Mouse (Mus musculus) kidney, adult 2 months (tissue): ENCODE results near the gene Vgll1. TPM values are rescaled to one million over a fixed set of nuclear protein-coding genes. Genes with fewer than 3 reads are reported as not detected.
A peak's percentile ranks its signal among the peaks of the same experiment; 100 is the strongest.

ENCODE experiments used
- DNase-seq: peaks from one replicate; pipeline ENCODE4 v3.0.0; 2021
- H3K27ac ChIP-seq: fragments of 200-500 bp; 2 replicates; pipeline ENCODE4 v1.5.1; 2012; ENCODE audit warnings: low read depth, low read length, control low read depth, inconsistent platforms; ENCODE audit not compliant: insufficient read depth
- H3K27me3 ChIP-seq: fragments of 200-500 bp; replicated peaks from 2 replicates; pipeline ENCODE4 v1.6.1; 2012; ENCODE audit warnings: mild to moderate bottlenecking, moderate library complexity, low read length, inconsistent platforms; ENCODE audit not compliant: control insufficient read depth, insufficient read depth
- H3K36me3 ChIP-seq: fragments of 200-500 bp; 2 replicates; pipeline ENCODE4 v1.6.1; 2012; ENCODE audit warnings: mild to moderate bottlenecking, moderate library complexity, low read length, inconsistent platforms; ENCODE audit not compliant: control insufficient read depth, insufficient read depth
- H3K4me1 ChIP-seq: fragments of 200-500 bp; 2 replicates; pipeline ENCODE4 v1.6.1; 2011; ENCODE audit warnings: low read length; ENCODE audit not compliant: control insufficient read depth, insufficient read depth
- H3K4me3 ChIP-seq: fragments of 200-500 bp; 2 replicates; pipeline ENCODE4 v1.5.1; 2011; ENCODE audit warnings: mild to moderate bottlenecking, low read depth, low read length, control low read depth; ENCODE audit not compliant: insufficient read depth
- CTCF ChIP-seq: fragments of 200-500 bp; conservative IDR thresholded peaks from 2 replicates; pipeline ENCODE4 v1.5.1; 2011; ENCODE audit warnings: low read depth, mild to moderate bottlenecking, control low read depth, low read length, moderate library complexity, mixed read lengths; ENCODE audit not compliant: insufficient read depth, insufficient read length
- POLR2A ChIP-seq: fragments of 200-500 bp; IDR thresholded peaks from one replicate; pipeline ENCODE4 v1.6.1; 2011; ENCODE audit warnings: low read depth, low read length, control low read depth
- WGBS: fragments of 180-500 bp; shearing (Covaris S2); methylation state at CpG from one replicate; pipeline ENCODE4 v1.1.7; 2018; 5-methylcytosine and 5-hydroxymethylcytosine counted together
- polyA plus RNA-seq: library from polyadenylated mRNA; depleted of rRNA; stranded (reverse); fragments of >200 nt; gene quantifications from 2 replicates; pipeline ENCODE4 v1.2.3, GENCODE M21; 2012; rRNA removed

The Vgll1 gene
- polyA plus RNA-seq, 1 experiment = not detected

DNA sequence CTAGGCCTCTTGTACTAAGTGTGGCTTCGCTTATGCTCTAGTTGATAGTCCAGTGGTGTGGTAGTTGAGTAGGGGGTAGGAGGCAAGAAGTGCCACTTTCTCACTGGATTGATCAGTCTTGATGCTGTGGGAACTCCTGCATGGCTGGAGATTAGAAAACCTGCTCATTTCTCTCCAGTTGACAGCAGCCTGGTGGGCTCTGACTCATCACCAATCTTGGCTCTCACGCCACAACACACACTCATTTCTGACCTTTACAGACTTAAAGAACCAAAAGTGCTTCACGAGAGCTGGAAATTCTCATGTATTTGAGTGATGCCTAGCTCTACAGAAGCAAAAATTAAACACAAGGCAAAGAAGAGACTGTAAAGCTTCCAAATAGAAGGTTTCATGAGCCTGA, 19.1 kb downstream of the Vgll1 start:
- no peaks in the 10 kb centered on the region for H3K36me3 ChIP-seq
- DNase-seq = no peak
- H3K4me3 ChIP-seq = no peak overlapping the region
- WGBS = 89% methylated on average over 3 of the region's 3 CpGs
- no peaks in the 10 kb centered on the region for H3K27me3 ChIP-seq
- no peak overlapping the region for H3K27ac ChIP-seq
- no peaks in the 10 kb centered on the region for H3K4me1 ChIP-seq
- no peak for TF ChIP-seq CTCF
- TF ChIP-seq POLR2A = no peak

DNA sequence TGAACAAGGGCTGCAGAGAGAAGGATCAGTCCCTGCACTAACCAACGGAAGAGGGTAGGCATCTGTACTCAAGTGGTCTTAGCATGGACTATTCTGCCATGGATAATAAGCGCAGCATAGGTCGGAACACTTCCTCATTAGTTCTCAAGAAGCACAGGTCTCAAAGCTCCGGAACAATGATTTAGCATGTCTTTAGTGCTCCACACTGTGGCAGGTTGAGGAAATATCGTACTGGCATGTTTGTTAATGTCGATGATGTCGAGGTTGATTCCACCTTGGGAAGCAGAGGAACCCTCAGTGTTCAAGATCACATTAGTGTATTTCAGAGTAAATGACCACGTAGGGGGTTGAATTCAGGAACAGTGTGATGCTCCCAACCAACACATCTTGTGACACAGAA, 30.2 kb downstream of the Vgll1 start:
- Histone ChIP-seq H3K4me3 (no peak overlapping the region), H3K27ac (no peak overlapping the region), H3K4me1 (no peaks in the 10 kb centered on the region), H3K27me3 (no peaks in the 10 kb centered on the region), H3K36me3 (no peaks in the 10 kb centered on the region)
- 59% methylated on average over 8 of the region's 8 CpGs for WGBS
- no peak for TF ChIP-seq POLR2A
- DNase-seq = no peak

DNA sequence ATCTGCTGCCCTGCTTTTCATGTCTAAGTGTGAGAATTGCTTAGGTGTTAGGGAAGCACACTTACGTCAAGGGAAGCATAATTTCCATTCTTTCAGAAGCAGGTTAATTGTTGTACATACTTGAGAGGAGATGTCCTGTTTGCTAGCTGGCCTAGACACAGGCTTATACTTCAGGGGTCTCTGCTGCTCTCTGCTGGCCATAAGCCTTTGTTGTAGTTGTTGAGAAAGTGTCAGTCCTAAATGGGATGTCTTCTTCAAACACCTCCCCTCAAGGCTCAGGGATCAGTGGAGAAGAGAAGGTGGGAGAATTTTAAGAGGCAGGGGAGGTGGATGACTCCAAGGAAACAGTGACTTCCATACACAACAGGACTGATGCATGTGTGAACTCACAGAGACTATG, 32.9 kb downstream of the Vgll1 start:
- Histone ChIP-seq H3K27ac (no peak overlapping the region), H3K36me3 (no peaks in the 10 kb centered on the region), H3K27me3 (no peaks in the 10 kb centered on the region), H3K4me1 (no peaks in the 10 kb centered on the region), H3K4me3 (no peak overlapping the region)
- WGBS = 75% methylated on average over 1 of the region's 1 CpGs
- DNase-seq = no peak
- TF ChIP-seq POLR2A = no peak
- TF ChIP-seq CTCF = no peak

DNA sequence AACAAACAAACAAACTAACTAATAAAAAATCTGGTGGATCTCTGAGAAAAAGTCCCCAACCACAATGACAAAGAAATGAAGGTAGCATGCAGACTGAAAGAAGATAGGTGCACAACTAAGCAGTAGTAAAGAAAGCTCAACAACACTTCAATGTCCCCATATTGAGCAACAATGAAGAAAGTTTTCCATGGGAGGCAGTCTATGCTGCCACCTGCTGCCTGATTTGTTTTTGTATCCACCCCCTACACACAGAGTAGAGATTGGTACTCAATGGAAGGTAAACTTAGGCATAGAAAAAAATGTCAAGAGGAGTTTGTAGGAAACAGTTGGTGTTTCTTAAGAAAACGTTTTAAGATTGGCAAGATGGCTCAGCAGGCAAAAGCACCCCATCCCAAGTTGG, 42.7 kb downstream of the Vgll1 start:
- TF ChIP-seq CTCF (no peak), POLR2A (no peak)
- no peaks in the 10 kb centered on the region for H3K36me3 ChIP-seq
- H3K27ac ChIP-seq = no peak overlapping the region
- 21% methylated on average over 1 of the region's 1 CpGs for WGBS
- H3K4me3 ChIP-seq = no peak overlapping the region
- no peaks in the 10 kb centered on the region for H3K4me1 ChIP-seq
- no peaks in the 10 kb centered on the region for H3K27me3 ChIP-seq
- peak; percentile 1 for DNase-seq

DNA sequence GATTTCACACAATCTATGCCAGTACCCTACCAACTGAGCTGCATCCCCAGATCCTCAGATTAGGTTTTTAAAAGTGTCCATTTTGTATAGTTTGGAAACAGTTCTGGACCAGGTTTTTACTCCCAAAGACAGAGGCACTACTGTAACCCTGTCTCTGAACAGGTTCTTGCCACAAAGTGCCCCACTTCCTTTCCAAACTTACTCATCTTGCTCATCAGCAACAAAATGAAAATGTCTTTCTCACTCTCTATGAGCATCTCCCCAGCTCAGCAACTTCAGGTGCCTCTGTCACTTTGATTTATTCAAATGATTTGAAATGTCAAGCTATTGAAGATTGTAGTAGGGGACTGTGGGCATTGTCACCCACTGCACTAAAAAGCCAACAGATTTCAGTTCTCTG, 49.7 kb downstream of the Vgll1 start:
- H3K36me3 ChIP-seq = no peaks in the 10 kb centered on the region
- no peak overlapping the region for H3K27ac ChIP-seq
- H3K4me1 ChIP-seq = no peaks in the 10 kb centered on the region
- H3K4me3 ChIP-seq = no peak overlapping the region
- no peak for TF ChIP-seq POLR2A
- TF ChIP-seq CTCF = no peak
- no peak for DNase-seq
- no peaks in the 10 kb centered on the region for H3K27me3 ChIP-seq

DNA sequence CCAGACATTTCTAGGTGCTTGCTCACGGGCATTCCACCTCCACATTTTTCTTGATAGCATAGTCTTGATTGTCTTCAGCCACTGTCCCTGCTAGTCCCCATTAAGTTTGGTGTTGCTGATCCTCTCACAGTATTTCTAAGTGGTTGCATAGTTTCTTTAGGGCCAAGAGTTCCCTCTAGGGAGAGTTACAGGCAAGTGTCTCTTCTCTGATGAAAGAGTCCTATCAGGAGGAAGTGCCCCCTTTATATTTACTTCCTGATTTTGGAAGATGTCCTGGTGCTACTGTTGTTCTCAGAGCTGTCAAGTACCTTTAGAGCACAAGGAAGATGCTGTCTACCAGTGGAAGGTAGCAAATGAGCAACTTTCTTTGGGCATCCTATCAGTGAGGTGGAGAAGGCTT, 65.6 kb downstream of the Vgll1 start:
- Histone ChIP-seq H3K4me1 (no peaks in the 10 kb centered on the region), H3K27me3 (no peaks in the 10 kb centered on the region), H3K4me3 (no peak overlapping the region), H3K27ac (no peak overlapping the region), H3K36me3 (no peaks in the 10 kb centered on the region)
- no peak for TF ChIP-seq POLR2A
- no peak for TF ChIP-seq CTCF
- no peak for DNase-seq
- 74% methylated on average over 1 of the region's 1 CpGs for WGBS

Other genes with a start within 250 kb of the Vgll1 start
- 2.5 and 5.0 TPM in 2 replicates for gene Adgrg4, start 217.9 kb upstream of the Vgll1 start, polyA plus RNA-seq
- gene Brs3, start 45.0 kb upstream of the Vgll1 start, polyA plus RNA-seq = not detected in 2 replicates
- gene Htatsf1, start 34.5 kb upstream of the Vgll1 start, polyA plus RNA-seq = 12.5 and 14.7 TPM in 2 replicates
- gene Cd40lg, start 124.0 kb downstream of the Vgll1 start, polyA plus RNA-seq = 0.12 and 0.28 TPM in 2 replicates